Mouse (Mus musculus) 3T3-L1 (cell line): ENCODE measurements around the gene Acox1.

Experiments used
- DNase-seq: peaks from one replicate; pipeline ENCODE4 v3.0.0-alpha.2; 2015; ENCODE audit warnings: low read depth, low spot score

Gene Acox1

DNA sequence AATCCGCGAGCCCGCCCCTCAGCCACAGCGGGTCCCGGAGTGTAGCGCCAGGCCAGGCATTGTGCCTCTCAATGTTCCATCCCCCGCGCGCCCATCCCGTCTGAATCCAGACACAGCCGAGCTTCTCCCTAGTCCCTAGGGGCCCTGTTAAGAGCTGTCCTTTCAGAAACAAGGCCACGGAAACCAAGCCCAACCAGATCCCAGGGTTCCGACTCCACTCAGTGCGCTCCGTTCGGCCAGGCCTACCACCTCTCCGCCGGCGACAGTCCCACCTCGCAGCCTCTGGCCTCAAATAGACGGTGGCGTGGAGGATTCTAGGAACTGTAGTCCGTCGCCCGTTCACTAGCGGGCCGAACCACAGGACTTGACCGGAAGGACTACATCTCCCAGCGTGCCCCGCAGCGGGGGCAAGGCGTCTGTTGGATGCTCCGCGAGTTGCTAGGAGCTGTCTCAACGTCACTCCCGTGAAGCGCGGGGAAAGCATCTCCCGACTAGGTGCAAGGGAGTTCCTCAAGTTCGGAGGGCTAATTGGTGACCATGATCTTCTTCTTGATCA, 30.9 kb downstream of the Acox1 start, which contains the start of gene Fbf1:
Gene Fbf1, minus strand, starts transcription at position 283 of the 556 bp plus-strand sequence.
- peak; percentile 97 for DNase-seq

GRCm38 (mm10) chr11:116167232-116167631, 31.6 kb downstream of the Acox1 start:
- DNase-seq = peak; percentile 94

DNA sequence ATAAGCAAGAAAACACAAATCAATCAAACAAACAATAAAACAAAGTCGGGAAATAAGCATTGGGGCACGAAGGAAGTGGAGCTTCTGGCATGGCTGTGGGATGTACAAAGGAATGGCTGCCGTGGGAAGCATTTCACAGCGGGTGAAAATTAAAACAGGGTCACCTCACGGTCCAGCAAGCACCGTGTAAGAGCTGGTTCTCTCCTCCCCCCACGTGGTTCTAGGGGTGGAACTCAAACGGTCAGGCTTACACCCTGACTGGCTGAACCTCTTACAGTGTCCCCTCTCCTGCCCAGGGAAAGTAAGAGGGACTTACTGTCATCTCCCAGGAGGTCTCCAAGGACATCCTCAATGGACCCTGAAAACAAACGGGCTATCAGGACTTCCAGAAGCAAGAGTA, 35.8 kb downstream of the Acox1 start:
- no peak for DNase-seq

- DNase-seq = no peak
Measured at GRCm38 (mm10) chr11:116162146-116162545, 36.7 kb downstream of the Acox1 start.

DNA sequence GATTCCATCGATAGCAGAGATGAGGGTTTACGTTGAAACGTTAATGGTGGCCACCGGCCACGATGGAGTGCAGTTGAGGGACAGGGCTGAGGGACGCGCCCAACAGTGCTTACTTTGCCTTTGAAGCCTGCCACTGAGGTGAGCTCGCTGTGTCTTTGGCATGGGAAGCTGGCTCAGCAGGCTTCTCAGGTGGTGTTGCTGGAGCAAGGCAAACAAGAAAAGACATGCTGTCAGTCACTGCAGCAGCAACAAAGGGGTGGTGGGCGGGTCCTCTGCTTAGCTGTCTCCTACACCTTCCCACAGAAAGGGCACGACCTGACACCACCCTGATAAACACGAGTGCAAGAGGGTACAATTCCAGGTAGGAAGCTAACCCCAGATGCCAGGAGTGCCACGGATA, 37.5 kb downstream of the Acox1 start:
- no peak for DNase-seq

GRCm38 (mm10) chr11:116150960-116151359, 47.9 kb downstream of the Acox1 start:
- DNase-seq = no peak

GRCm38 (mm10) chr11:116149341-116149740, 49.5 kb downstream of the Acox1 start:
- DNase-seq = no peak

GRCm38 (mm10) chr11:116148761-116149221, 50.1 kb downstream of the Acox1 start:
- no peak for DNase-seq

DNA sequence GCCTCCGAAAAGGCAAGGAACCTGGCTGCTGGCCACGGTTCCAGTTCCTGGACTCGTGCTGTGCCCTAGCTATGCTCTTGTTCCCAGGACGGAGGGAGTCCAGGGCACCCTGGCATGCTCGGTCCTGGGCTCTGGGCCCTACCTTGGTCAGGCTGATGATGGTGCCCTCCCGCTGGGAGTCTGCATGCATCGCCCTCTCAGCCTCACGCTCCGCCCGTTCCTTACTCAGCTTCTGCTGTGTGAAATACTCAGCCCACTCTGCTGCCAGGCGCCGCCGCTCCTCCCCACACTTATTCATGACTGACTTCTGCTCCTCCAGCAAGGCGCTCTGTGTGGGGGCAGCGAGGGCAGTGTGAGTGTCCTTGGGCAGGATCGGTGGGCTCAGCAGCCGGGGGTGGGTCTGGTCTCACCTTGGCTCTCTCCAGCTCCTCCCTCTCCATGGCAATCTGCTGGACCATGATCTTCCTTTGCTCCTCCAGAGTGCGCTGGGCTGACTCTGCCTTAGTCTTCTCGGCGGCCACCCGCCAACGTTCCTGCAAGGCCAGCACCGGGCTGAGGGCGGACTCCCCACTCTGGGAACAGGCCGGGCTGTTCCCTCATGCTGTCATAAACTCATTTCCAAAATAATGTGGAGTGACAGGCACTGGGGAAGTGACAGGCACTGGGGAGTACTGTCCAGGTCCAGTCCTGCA, 52.4 kb downstream of the Acox1 start:
- DNase-seq = no peak

- DNase-seq = no peak
Measured at GRCm38 (mm10) chr11:116145481-116146293, 53.2 kb downstream of the Acox1 start.

GRCm38 (mm10) chr11:116143468-116143867, 55.4 kb downstream of the Acox1 start:
- no peak for DNase-seq

DNA sequence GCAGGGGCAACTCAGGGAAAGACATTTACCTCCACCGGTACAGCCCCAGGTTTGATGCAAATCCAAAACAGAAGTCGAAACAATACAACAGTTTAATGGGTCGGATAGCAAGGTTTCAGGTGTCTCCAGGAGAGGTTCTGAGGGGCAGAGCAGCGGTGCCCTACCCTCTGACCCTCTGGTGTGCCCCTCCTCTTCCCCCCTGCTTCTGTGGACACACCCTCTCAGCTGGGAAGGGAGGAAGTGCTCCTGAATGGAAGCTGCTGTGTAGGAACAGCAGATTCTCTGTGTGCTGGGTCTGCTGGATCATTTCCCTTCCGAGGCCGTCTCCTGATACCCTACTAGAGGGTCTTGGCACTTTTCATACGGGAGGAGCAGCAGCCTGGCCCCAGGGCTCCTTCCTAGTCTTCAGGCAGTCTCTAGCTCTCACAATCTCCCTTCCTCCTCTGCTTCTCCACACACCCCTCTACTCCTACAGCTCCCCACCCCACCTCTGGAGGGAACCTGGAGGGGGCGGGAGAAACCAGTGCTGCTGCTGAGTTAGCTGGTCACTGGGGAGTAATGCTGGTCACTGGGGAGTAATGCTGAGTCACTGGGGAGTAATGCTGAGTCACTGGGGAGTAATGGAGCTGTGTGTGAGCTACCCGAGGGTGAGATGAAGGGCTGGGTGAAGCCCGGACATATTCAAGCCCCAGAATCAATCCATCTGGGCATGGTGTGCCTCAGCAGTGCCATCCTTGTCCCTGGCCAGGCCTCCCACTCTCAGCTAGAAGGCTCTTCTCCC, 56.4 kb downstream of the Acox1 start:
- peak; percentile 81 for DNase-seq

GRCm38 (mm10) chr11:116138468-116139138, 60.2 kb downstream of the Acox1 start, which contains the start of gene Mrpl38:
Gene Mrpl38 (minus strand): TSS chr11:116138868.
- peak; percentile 97 for DNase-seq

DNA sequence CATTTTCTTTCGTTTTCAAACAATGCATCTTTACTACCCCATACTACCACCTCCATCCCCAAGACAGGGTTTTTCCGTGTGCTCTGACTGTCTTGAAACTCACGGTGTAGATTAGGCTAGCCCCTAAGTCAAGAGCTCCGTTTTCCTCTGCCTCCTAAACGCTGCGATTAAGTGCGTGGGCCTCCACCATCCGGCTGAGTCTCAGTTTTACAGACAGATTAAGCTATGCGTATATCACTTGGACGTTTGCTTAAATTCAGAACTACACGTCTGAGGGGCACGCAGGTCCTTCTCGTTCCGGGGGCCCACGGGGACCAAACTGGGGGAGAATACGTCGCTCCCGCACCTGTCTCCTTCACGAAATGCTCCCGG, 60.8 kb downstream of the Acox1 start:
- peak; percentile 23 for DNase-seq

- no peak for DNase-seq
Measured at GRCm38 (mm10) chr11:116134171-116134570, 64.7 kb downstream of the Acox1 start.

DNA sequence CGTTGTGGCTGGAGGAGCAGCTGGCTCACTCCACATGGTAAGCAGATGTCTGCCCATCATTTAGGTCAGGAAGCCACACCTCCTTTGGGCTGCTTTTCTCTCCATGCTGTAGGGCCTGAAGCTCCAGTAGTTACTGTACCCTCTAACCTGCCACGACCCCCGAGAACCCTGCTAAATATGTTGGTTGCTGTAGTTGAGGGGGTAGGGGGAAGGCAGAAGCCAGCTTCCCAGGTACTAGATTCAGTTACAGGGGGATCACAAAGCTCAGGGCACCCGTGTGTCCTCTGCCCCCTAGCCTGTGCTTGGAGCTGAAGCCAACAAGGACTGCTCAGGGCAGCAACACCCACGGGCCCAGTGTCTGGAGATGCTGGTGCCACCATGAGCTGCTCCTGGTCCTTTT, 65.3 kb downstream of the Acox1 start:
- DNase-seq = peak; percentile 63

DNA sequence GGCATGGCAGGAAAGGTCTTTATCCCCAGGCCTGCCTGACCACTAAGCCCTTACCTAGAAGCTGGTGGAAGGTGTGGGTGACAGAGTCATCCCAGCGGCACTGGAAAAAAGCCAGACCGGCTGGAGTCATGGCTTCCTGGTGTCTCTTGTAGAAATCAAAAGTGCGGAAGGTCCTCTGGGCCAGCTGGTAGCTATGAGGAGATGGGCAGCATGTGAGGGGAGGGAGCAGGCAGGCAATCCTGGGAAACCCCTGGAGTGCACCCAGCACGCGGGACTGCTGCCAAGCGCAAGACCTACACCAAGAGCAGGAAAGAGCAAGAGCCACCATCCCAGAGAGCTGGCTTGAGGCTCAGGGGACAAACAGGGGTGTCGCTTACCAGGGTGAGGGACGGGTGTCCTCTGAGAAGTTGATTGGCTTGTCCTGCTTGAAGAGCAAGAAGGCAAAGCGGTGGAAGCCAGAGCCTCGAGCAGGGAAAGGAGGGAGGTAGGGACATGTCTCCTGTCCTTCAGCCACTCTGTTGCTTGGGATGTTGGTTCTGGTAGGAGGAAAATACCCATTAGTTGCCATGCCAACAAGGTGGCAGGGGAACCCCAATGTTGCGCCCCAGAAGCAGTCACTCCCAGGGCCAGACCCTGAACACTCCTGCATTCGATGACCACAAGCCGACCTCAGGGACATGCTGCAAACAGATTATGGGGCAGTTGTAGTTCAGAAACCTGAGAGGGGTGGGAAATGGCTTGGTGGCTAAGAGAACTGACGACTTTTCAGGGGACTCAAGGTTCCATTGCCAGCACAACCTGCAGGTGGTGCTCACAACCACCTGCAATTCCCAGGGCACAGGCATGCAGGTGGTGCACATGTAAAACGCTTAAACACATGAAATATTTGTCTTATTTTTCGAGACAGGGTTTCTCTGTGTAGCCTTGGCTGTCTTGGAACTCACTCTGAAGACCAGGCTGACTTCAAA, 66.2 kb downstream of the Acox1 start:
- DNase-seq = peak; percentile 41

DNA sequence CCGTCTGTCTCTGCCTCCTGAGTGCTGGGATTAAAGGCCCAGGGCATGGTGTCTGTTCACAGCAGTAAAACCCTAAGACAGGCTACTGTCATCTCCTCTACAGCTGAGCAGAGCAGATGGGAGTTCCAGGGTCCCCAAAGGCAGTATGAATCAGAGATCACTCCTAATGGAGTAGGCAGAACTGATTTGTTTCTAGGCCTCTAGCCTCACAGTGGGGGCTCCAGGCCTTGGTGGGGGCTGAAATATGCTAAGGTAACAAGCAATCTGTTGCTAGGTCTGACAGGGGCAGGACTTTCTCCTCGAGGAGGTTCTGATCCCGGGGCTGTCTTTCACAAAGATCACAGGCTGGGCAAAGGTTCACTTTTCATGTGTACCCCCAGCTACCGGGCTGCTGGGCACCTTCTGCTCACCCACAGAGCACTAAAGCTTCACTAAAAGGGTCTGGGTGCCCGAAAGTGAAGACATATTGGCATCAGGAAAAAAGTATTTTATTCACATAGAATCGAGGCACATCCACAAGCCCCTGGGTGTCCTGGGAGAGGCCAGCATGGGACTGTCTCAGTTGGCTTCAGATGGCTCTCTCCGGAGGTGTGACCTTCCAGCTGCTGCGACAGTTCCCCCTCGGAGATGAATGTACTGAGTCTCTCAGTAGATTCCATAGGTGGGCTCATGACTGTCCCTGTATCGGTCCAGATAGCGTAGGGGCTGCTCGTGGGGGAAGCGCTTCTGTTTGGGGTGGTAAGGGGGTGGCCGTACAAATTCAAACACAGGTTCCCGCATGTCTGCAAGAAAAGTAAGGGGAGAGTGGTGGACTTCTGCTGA, 67.3 kb downstream of the Acox1 start:
- DNase-seq = peak; percentile 34
